Mouse (Mus musculus) adrenal gland, adult (tissue): Measurements from ENCODE around the gene Pla2g5.
A peak's percentile ranks its signal among the peaks of the same experiment; 100 is the strongest.
"Not testable (repeated sequence)": the region's sequence is repeated elsewhere in the genome, so short reads cannot be mapped to it uniquely, and the experiment has no call there.

Source experiments
- DNase-seq, 2 experiments: peaks; one replicate each; pipeline ENCODE4 v3.0.0; 2022 to 2023; ENCODE audit warnings: low spot score in 1 of 2; ENCODE audit not compliant: inconsistent age in 2 of 2

Pla2g5 gene

DNA sequence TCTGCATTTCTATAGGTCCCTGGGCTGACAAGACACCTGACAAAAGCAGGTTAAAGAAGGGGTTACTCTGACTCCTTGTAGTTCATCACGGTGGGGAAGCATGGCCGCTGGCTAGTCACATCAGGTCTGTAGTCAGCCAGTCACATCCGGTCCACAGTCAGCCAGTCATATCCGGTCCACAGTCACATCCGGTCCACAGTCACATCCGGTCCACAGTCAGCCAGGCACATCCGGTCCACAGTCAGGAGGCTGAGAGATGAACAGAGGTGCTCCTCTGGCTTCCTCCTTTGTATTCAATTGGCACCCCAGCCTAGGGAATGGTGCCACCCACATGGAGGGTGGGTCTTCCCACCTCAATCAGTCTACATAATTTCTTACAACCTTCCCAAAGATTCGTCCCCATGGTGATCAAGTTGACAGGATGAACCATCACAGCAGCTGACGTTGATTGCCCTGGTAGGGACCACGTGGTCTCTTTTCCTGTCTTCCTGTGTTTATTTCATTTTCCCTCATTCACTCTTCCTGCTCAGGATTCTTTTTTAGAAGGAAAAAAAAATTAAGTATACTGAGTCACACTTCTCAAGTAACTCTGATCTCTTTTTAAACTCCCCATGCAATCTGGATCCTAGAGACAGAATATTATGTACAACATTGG is at the start of gene Pla2g5:
TSS of gene Pla2g5 (minus strand) at position 139 of the 655 bp plus-strand sequence.
- DNase-seq: peak in 1 of 2 experiments; percentile 13

DNA sequence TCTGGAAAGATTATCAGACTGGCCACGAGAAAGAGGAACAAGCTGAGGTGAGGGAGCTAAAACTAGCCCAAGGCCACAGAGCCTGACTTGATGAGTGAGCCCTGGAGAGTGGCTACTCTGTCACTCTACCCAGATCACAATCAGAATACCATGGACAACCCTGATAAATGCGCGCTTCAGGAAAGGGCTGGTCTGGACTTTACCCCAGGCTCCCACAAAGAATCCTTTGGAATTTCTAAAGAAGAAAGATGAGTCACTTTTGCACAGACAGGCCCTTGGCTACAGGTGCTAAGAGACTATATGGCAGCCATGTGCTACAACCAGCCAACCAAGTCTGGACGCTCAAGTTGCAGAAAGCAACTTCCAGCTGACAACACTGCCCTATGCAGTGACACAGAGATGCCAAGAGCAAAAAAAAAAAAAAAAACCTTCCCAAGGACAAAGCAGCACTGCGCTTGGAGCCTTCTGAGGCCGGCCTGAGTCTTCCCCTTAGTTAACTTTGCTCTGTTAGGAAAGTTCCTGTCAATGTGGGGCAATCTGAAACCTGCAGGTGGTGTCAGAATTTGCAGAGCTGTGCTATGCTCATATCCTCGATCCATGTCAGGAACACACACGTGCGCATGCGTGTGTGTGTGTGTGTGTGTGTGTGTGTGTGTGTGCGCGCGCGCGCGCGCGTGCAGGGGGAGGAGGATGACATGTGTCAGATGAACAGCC is 42.5 kb upstream of the Pla2g5 start:
- peak in 1 of 2 experiments; percentile 55 for DNase-seq

DNA sequence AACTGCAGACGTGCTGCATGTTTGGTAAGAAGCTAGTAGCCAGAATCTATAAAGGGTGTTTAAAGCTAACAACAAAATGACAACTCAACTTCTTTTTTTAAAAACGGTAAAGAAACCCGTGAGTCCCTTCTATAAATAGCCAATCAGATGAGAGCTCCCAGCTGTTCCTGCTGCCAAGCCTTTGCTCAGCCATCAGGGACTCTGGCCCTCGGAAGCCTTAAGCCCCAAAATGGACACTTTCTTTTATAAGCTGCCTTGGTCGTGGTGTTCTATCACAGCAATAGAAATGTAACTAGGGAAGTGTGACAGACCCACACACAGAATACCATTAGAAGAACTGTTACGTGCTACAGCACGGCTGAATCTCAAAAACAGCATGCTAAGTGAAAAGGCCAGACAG is 36.1 kb upstream of the Pla2g5 start:
- no peak for DNase-seq

DNA sequence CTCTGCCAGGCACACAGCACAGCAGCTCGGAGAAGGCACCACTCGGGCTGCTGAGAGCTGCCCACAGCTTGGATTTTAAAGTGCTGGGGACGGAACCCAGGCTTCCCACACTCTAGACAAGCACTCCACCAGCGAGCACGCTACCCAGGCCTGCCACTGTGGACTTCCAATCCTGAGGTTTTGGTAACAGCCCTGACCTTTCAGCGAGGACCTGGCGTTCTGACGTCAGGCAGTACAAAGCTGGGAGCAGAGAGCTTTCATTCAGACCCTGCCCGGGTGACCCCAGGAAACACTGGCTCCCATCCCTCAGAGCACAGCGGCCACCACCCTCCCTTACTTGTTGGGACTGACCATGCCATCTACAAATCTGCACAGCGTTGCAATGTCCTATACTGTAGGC is 30.5 kb upstream of the Pla2g5 start:
- peak; percentile 65 to 67 for DNase-seq

DNA sequence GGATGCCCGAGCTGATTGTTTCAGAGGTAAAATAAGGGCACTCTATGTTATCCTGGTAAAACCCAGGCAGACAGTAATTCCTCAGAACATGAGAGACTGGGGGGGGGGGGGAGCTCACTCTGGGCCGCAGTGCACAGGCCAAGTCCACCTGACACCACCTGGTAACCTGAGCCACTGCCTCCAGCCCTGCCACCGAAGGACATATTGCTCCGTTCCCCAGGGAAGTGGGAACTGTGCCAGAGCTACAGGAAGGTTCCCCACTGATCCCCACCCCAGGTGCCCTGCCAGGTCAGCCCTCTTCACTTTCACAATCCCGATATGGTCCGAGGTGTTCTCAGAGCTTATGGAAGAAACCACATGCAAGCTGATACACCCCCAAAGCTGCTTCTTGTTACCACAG is 29.4 kb upstream of the Pla2g5 start:
- DNase-seq: no peak

DNA sequence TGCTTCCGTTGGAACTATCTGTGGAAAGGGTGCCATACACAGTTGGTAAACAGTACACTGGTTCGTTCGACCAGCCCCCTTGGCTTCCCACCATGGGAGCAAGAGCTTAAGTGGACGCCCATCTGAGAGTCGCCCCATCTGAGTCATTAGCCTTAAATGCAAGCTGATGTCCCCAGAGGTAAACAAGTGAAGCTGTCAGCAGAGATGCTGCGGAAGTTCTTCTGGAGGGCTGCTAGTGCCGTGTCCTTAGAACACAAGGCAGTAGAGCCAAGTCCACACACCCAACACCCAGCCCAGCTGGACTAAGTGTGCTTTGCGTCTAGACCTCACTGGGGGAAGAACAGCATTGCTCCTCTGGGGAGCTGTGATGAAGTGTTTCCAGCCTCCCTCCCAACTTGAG is 26.4 kb upstream of the Pla2g5 start:
- no peak for DNase-seq

DNA sequence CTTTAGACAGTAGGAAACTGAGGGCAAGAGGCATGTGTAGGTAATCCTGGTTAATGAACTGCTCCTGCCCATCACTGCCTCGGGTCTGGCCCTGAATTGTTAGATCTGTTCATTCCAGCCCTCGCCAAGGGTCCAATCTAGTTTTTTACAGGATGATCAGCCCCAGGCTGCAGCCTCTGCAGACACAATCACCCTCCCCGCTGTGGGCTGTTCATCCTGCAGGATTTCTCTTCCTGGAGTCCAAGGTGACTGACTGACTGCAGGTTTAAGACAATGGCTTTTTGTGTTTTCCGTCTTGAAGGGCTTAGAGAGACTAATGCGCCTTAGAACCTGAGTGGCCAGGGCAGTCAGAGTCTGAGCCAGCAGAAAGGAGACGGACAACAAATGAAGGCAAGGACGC is 25.9 kb upstream of the Pla2g5 start:
- DNase-seq: no peak

DNA sequence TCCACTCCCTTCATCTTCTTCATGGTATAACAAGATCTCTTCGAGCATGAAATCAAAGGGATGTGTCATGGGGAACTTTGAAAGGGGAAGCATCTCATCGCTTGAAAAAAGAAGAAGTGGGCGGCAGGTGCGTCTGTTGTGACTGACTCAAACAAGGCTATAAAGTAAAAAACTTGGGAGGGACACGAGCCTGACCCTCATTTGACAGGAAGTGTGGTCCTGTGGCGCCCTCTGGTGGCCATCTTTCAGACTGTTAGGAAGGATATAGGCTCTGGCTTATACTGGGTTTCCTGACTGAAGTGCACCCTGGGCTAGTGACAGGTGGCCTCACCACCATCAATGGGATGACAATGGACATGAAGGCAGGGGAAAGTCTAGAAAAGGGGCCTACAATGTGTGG is 21.0 kb upstream of the Pla2g5 start:
- DNase-seq: peak; percentile 82 to 95

DNA sequence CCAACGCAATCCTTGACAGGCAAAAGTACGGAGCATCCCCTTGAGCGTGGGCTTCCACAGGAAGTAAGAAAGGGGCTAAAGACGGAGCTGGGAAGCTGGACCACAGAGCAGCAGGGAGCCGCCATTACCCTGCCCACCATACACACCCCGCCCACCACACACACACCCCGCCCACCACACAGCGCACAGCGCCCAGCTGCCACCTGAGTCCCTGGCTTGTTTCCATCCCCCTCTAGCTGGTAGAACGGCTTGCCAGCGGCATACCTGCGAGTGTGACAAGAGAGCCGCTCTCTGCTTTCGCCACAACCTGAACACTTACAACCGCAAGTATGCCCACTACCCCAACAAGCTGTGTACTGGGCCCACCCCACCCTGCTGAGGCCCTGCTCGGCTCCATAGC is 18.9 kb upstream of the Pla2g5 start:
- no peak for DNase-seq

DNA sequence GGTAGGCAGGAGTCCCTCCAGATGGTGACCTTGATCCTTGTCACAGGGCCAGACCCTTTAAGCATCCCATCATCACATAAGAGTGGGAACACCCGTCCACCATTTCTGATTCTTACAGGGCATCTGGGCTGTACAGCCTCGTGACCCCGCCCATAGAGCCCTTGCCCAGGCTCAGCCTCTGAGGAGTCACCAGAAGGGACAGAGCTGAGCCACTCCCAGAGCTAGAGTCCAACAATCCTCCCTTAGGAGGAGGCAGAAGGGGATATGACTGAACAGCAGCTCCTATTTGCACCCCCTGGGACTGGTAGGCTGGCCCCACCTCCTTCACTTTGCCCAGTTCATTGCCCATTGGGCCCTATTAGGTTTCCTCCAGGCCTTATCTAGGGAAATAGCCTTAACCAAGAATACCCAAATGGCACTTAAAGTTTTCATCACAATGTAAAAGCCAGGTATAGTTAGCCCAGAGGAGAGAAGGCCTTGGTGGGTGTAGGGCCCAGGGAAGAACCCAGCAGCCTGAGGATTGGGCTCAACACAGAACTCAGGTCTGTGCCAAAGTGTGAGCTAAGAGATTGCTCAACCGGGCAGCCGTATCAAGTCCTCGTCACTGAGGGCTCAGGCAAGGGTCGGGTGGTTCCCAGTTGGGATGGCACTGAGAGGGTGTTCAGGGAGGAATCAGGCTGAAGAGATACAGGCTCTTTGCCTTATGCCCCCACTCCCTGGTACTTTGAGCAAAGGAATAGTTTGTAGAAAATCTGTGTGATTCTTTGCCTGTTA is 17.7 kb upstream of the Pla2g5 start:
- DNase-seq: no peak

DNA sequence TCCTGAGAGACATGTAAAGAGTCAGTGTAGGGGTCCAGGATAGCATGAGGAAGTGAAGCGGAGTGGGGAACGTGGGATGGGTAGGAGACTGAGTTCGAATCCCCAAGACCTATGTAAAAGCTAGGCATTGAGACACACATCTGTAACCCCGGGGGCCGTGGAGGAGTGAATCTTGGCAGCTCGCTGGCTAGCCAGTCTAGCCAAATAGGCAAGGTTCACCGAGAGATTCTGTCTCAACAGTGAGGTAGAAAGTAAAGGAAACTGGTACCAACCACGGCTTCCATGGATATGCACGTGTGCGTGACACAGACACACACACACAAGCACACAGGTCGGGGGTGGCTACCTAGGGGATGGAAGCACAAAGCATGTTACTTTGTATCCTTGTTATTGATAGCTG is 16.5 kb upstream of the Pla2g5 start:
- no peak for DNase-seq

DNA sequence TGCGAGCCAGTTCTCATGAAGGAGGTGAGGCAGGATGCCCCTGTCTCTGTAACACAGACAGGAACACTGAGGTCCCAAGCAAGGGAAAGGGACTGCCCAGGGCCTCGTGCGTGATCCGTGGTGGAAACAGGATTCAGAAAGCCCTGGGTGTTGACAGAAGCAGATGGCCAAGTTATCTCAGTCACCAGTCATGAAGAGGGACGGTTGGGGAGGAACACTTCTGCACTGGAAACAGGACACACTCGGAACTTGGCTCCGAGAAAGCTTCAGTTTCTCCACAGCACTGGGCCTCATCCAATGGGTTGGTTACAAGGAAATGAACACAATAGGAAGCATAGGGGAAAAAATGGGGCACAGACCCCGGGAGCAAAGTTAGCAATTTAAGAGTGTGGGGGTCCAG is 15.5 kb upstream of the Pla2g5 start:
- DNase-seq: no peak

DNA sequence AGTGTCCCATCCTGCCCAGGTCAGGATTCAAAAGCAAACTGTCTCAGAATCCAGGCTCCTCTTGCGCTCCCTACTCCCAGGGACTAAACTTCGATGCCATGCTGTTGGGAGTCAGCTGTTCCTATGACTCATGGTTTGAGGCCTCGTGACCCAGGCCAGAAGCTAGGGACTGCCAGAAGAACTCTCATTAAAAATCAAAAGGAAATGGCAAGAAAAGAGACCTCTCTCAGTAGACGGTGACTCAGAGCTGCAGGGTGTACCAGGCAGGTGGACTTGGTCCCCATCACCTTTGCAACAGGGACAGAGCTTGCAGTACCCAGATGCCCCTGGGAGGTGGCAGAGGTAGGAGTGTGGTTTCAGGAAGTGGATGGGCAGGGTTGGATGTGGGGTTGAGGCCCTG is 14.4 kb upstream of the Pla2g5 start, which contains the start of gene Pla2g2e:
TSS of gene Pla2g2e (plus strand) at position 212 of the 400 bp plus-strand sequence.
- peak; percentile 52 to 72 for DNase-seq

DNA sequence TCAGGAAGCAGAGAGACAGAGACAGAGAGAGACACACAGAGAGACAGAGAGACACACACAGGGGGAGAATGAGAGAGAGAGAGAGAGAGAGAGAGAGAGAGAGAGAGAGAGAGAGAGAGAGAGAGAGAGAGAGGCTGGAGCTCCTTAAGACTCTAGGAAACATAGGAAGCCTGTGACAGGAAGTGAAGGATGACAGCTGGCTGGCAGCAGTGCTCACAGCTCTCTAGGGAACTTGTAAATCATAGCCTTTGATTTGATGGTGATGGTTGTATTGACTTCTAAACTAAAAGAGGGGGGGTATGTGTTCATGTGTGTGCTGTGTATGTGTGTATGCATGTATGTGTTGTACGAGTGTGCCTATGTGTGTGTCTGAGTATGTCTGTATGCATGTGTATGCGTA is 12.7 kb upstream of the Pla2g5 start:
- DNase-seq: no peak

DNA sequence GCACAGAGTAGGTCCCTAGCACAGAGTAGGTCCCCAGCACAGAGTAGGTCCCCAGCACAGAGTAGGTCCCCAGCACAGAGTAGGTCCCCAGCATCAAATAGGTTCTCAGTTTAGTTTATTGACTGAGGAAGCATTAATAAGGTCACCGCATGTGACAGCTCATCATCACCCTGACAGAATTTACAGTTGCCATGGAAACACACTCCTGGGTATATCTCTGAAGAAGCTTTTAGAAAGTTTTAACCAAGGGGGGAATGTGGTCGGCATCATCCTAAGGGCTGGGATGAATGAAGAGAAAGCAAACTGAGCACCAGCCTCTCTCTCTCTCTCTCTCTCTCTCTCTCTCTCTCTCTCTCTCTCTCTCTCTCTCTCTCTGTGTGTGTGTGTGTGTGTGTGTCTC is 12.0 kb upstream of the Pla2g5 start:
- DNase-seq: not testable (repeated sequence)

DNA sequence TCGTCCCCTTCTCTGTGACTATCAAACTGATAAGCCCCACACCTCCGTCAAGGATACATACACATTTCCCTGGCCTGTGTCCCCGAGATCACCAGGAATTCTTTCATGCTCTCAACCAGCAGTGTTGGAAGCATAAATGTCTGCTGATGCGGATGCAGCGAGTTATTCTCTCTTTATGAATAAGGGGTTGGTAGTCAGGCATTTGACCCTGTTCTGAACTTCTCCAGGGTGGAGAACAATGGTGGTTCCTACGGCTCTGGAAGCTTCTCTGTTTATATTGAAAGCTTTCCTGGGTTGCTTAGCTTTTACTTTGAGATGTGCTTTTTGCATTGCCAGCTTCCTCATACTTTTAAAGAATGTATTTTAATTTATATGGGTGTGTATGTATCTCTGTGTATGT is 10.6 kb upstream of the Pla2g5 start, which contains the start of gene Gm13030:
TSS of gene Gm13030 (minus strand) at position 101 of the 400 bp plus-strand sequence.
- no peak for DNase-seq

DNA sequence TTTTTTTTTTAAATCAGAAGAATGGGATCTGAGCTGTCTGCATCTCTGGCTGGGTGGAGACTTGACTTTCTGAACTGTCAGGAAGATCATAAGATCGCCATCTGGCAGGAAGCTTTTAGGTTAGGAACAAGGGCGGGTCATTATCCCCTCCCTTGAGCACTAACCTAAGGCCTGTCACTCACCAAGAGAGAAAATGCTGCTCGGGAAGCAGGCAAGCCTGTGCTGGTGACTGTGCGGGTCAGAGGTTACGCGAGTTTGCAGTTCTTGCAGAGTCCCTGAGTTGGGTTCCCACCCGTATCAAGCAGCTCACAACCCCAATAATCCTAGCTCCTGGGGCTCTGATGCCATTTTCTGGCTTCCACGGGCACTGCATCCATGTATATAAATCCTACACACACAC is 5.4 kb upstream of the Pla2g5 start:
- no peak for DNase-seq

DNA sequence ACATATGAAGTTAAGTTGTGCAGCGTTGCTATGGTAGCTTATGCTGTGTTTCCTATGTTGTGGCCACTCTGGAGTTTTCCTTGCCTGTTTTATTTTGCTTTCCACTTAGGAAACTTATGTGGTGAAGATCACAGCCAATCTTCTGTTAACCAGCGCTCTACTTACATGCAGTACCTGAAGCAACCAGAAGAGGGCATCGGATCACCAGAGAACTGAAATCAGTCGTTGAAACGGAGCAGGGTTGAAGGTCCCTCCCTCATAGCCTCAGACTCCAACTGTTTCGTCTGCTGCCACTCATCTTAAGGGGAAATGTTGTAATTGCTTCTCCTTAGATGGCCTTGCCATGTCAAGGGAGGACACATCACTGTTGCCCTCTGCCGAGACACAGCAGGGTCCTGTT is 3.1 kb upstream of the Pla2g5 start:
- DNase-seq: peak; percentile 75 to 95

DNA sequence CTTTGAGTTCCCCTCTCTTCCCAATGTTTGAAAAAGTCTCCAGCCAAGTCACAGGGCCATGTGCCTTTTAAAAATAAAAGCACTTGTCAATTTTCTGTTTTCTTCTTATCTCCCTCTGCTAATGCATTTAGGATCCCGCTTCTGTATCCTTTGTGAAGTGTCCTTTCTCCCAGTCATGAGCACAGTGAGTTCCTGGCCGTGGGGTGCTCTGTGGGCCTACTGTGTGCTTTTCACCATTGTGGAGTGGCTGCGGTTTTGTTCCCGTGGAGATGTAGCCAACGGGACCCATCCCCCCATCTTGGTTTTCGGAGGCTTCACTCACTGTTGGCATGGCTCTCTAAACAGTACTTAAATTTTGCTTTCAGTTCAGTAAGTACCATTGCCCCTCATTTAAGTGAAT is 2.7 kb upstream of the Pla2g5 start:
- DNase-seq: peak in 1 of 2 experiments; percentile 9

DNA sequence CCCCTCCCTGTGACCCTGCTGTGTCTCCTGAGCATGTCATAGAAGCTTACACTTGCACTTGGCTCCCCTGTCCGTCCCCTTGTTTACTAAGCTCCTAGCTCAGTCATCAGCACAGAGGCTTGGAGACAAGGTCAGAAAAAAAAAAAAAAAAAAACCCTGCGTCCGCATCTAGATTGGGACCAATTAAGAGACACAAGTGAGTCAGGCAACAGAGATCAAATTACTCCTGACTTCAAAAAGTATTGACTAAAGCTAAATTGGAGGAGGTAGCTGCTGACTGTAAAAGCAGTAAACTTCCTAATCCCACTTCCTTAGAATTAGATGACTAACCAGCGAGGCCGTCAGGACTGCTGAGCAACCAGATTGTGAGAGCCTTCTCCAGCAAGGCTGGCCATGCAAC is 1.8 kb upstream of the Pla2g5 start:
- DNase-seq: peak in 1 of 2 experiments; percentile 13

DNA sequence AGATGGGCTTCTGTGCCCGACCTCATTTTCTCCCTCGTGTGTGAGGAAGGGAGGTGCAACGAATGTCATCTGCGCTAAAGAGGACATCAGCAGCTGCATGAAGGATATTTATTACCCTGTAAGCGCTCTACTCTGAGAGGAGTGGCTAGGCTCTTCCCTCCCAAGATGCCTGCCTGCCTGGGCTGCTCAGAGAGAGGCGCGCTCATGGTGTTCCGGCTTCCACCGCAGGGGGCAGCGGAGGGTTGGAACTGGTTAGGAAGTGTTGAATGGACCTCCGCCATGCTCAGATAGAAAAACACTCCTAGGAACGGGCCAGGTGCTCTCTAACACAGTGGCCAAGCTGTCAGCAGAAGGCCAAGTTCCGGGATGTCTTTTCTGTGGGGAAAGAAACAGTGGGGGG is 3.6 kb downstream of the Pla2g5 start:
- peak; percentile 65 to 84 for DNase-seq

DNA sequence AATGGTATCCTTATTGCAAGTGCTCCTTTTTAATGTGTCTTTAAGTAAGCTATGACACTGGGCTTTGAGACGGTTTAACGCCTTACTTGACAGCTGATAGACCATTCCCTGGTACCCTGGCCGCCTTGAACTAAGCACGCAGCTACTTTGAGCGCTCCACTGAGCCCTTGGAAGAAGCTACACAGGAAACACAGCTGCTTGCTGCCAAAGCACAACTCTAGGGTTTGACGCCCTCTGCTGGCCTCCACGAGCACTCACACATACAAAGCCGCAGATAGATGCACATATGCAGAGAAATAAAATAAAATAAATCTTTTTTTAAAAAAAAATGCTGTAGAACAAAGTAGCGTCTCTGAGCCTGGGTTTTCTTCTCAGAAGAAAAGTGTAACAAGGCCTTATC is 4.0 kb downstream of the Pla2g5 start:
- no peak for DNase-seq
